Mouse (Mus musculus) adrenal gland, adult 2 months (tissue): ENCODE results near the gene Col6a4. TPM values are rescaled to one million over a fixed set of nuclear protein-coding genes. Genes with fewer than 3 reads are reported as not detected.

Experiments
- DNase-seq: peaks from one replicate; pipeline ENCODE4 v3.0.0; 2021
- long read RNA-seq: library from polyadenylated mRNA; stranded (forward); transcript quantifications from one replicate; pipeline ENCODE4 v2.0.0, GENCODE M21; 2021
- polyA plus RNA-seq: library from polyadenylated mRNA; depleted of rRNA; stranded (reverse); fragments of >200 nt; gene quantifications from 2 replicates; pipeline ENCODE4 v1.2.3, GENCODE M21; 2012; rRNA removed
- total RNA-seq, 2 experiments: library from RNA; stranded (reverse); gene quantifications; 2 replicates each; pipeline ENCODE4 v1.2.3; 2021

Gene Col6a4
- under 1 TPM; 0.14 to 0.26 TPM for total RNA-seq
- 0.03 and 0.31 TPM in 2 replicates for polyA plus RNA-seq
- long read RNA-seq, result 0 reads

- DNase-seq, result peak; percentile 17
These were observed at the start of gene Col6a4 for GRCm38 (mm10) chr9:106096683-106097082. Gene Col6a4 (minus strand): TSS chr9:106096783.

- DNase-seq, result no peak
These were observed 49.0 kb upstream of the Col6a4 start for GRCm38 (mm10) chr9:106145582-106145981.

GRCm38 (mm10) chr9:106144176-106144575 lies 47.6 kb upstream of the Col6a4 start:
- no peak for DNase-seq

GRCm38 (mm10) chr9:106141955-106142354 lies 45.4 kb upstream of the Col6a4 start:
- no peak for DNase-seq

GRCm38 (mm10) chr9:106139763-106140162 lies 43.2 kb upstream of the Col6a4 start:
- DNase-seq, result no peak

- DNase-seq, result no peak
These were observed 41.2 kb upstream of the Col6a4 start for GRCm38 (mm10) chr9:106137671-106138216.

- DNase-seq, result no peak
These were observed 33.7 kb upstream of the Col6a4 start for GRCm38 (mm10) chr9:106130250-106130649.

- DNase-seq, result no peak
These were observed 32.5 kb upstream of the Col6a4 start for GRCm38 (mm10) chr9:106129072-106129471.

GRCm38 (mm10) chr9:106126786-106127251 lies 30.2 kb upstream of the Col6a4 start:
- no peak for DNase-seq

- peak; percentile 27 for DNase-seq
These were observed 27.0 kb upstream of the Col6a4 start for GRCm38 (mm10) chr9:106123599-106123998.

- DNase-seq, result no peak
These were observed 22.5 kb upstream of the Col6a4 start for GRCm38 (mm10) chr9:106119075-106119474.

- DNase-seq, result no peak
These were observed 19.3 kb upstream of the Col6a4 start for GRCm38 (mm10) chr9:106115801-106116424.

GRCm38 (mm10) chr9:106112770-106113423 lies 16.3 kb upstream of the Col6a4 start:
- DNase-seq, result peak; percentile 53

GRCm38 (mm10) chr9:106106241-106106640 lies 9.7 kb upstream of the Col6a4 start:
- no peak for DNase-seq

- no peak for DNase-seq
These were observed 7.8 kb upstream of the Col6a4 start for GRCm38 (mm10) chr9:106104401-106104800.

GRCm38 (mm10) chr9:106101166-106101565 lies 4.6 kb upstream of the Col6a4 start:
- DNase-seq, result no peak

GRCm38 (mm10) chr9:106100262-106100661 lies 3.7 kb upstream of the Col6a4 start:
- no peak for DNase-seq

- no peak for DNase-seq
These were observed 2.9 kb upstream of the Col6a4 start for GRCm38 (mm10) chr9:106099379-106100021.

- no peak for DNase-seq
These were observed 15.1 kb downstream of the Col6a4 start for GRCm38 (mm10) chr9:106081528-106081927.

GRCm38 (mm10) chr9:106080261-106081033 lies 16.1 kb downstream of the Col6a4 start:
- peak; percentile 36 for DNase-seq

GRCm38 (mm10) chr9:106077953-106078352 lies 18.6 kb downstream of the Col6a4 start:
- no peak for DNase-seq

GRCm38 (mm10) chr9:106076234-106076633 lies 20.3 kb downstream of the Col6a4 start:
- no peak for DNase-seq
